Mouse (Mus musculus) midbrain, embryonic 13.5 days (tissue): ENCODE results near the gene Slc6a1. TPM values are rescaled to one million over a fixed set of nuclear protein-coding genes. Genes with fewer than 3 reads are reported as not detected.

Experiments
- ATAC-seq: fragments of 200-750 bp; cut with Nextera tagmentation; 2 replicates; pipeline ENCODE4 v1.8.0; 2017; ENCODE audit warnings: mild to moderate bottlenecking, moderate TSS enrichment, moderate library complexity
- H3K27ac ChIP-seq: fragments of 300-500 bp; sonication (generic); 2 replicates; pipeline ENCODE4 v1.5.1; 2015; ENCODE audit warnings: inconsistent platforms, mild to moderate bottlenecking, moderate library complexity
- H3K27me3 ChIP-seq: fragments of 300-500 bp; sonication (generic); 2 replicates; pipeline ENCODE4 v1.6.1; 2015; ENCODE audit warnings: mild to moderate bottlenecking, inconsistent platforms
- H3K36me3 ChIP-seq: fragments of 300-500 bp; sonication (generic); 2 replicates; pipeline ENCODE4 v1.6.1; 2015; ENCODE audit warnings: mild to moderate bottlenecking, inconsistent platforms
- H3K4me1 ChIP-seq: fragments of 300-500 bp; sonication (generic); replicated peaks from 2 replicates; pipeline ENCODE4 v1.6.1; 2015; ENCODE audit warnings: inconsistent platforms
- H3K4me2 ChIP-seq: fragments of 300-500 bp; sonication (generic); replicated peaks from 2 replicates; pipeline ENCODE4 v1.6.1; 2015; ENCODE audit warnings: moderate library complexity, mild to moderate bottlenecking, inconsistent platforms
- H3K4me3 ChIP-seq: fragments of 300-500 bp; sonication (generic); replicated peaks from 2 replicates; pipeline ENCODE4 v1.5.1; 2015; ENCODE audit warnings: mild to moderate bottlenecking, inconsistent platforms
- H3K9ac ChIP-seq: fragments of 300-500 bp; sonication (generic); replicated peaks from 2 replicates; pipeline ENCODE4 v1.6.1; 2015; ENCODE audit warnings: mild to moderate bottlenecking, inconsistent platforms
- H3K9me3 ChIP-seq: fragments of 300-500 bp; sonication (generic); 2 replicates; pipeline ENCODE4 v1.6.1; 2016; ENCODE audit warnings: mild to moderate bottlenecking, inconsistent platforms
- WGBS: fragments of 180-500 bp; shearing (Covaris S2); methylation state at CpG from one replicate; pipeline ENCODE4 v1.1.7; 2015; 5-methylcytosine and 5-hydroxymethylcytosine counted together
- polyA plus RNA-seq: library from polyadenylated mRNA; unstranded; fragments of >200 nt; fragmentation: Nextera tagmentation; extraction: Ambion mirVana; gene quantifications from 2 replicates; pipeline ENCODE4 v1.2.1, GENCODE M21; 2015

The Slc6a1 gene
- polyA plus RNA-seq, 1 experiment from 2014 or later: 88.9 TPM

GRCm38 (mm10) chr6:114363740-114364139, 81.3 kb downstream of the Slc6a1 start:
- no peaks in the 10 kb centered on the region for H3K27me3 ChIP-seq
- ATAC-seq: no peak
- no peaks in the 10 kb centered on the region for H3K9me3 ChIP-seq
- H3K27ac ChIP-seq: no peak overlapping the region
- WGBS: 83% methylated on average over 8 of the region's 8 CpGs
- no peaks in the 10 kb centered on the region for H3K4me1 ChIP-seq
- no peaks in the 10 kb centered on the region for H3K36me3 ChIP-seq
- no peak overlapping the region for H3K4me2 ChIP-seq
- H3K4me3 ChIP-seq: no peak overlapping the region
- H3K9ac ChIP-seq: no peak overlapping the region

GRCm38 (mm10) chr6:114364734-114365133, 82.3 kb downstream of the Slc6a1 start:
- 94% methylated on average over 5 of the region's 5 CpGs for WGBS
- no peak overlapping the region for H3K9ac ChIP-seq
- H3K9me3 ChIP-seq: no peaks in the 10 kb centered on the region
- no peaks in the 10 kb centered on the region for H3K36me3 ChIP-seq
- no peaks in the 10 kb centered on the region for H3K27me3 ChIP-seq
- ATAC-seq: no peak
- no peak overlapping the region for H3K27ac ChIP-seq
- H3K4me1 ChIP-seq: no peaks in the 10 kb centered on the region
- H3K4me2 ChIP-seq: no peak overlapping the region
- no peak overlapping the region for H3K4me3 ChIP-seq

- no peak overlapping the region for H3K4me2 ChIP-seq
- no peak overlapping the region for H3K9ac ChIP-seq
- 67% methylated on average over 5 of the region's 5 CpGs for WGBS
- H3K36me3 ChIP-seq: no peaks in the 10 kb centered on the region
- no peak overlapping the region for H3K4me3 ChIP-seq
- H3K27ac ChIP-seq: no peak overlapping the region
- H3K27me3 ChIP-seq: no peaks in the 10 kb centered on the region
- no peaks in the 10 kb centered on the region for H3K4me1 ChIP-seq
- no peak for ATAC-seq
- H3K9me3 ChIP-seq: no peaks in the 10 kb centered on the region
These were observed 83.8 kb downstream of the Slc6a1 start for GRCm38 (mm10) chr6:114366191-114366590.

Other genes starting within 250 kb of the Slc6a1 start
- gene Atp2b2, start 240.0 kb upstream of the Slc6a1 start, polyA plus RNA-seq: 13.4 and 13.5 TPM in 2 replicates
- gene Slc6a11, start 151.4 kb upstream of the Slc6a1 start, polyA plus RNA-seq: 6.4 and 6.5 TPM in 2 replicates
- gene Hrh1, start 115.3 kb downstream of the Slc6a1 start, polyA plus RNA-seq: 0.35 and 0.52 TPM in 2 replicates